Mouse (Mus musculus) small intestine, adult 2 months (tissue): ENCODE measurements at regions not wholly inside any gene's neighbourhood (a gene's known extent, or its start where the extent isn't known, plus 50 kb on each side); places are given as distances from the start of the nearest gene placed in this dataset.

Experiments
- CTCF ChIP-seq: fragments of 200-500 bp; IDR thresholded peaks from 2 replicates; pipeline ENCODE4 v1.5.1; 2012; ENCODE audit warnings: low read depth, mild to moderate bottlenecking, control low read depth, inconsistent platforms, low read length, moderate library complexity, mixed read lengths; ENCODE audit not compliant: insufficient replicate concordance, insufficient read length; ENCODE audit errors: extremely low read depth
- POLR2A ChIP-seq: fragments of 200-500 bp; IDR thresholded peaks from 2 replicates; pipeline ENCODE4 v1.6.1; 2012; ENCODE audit warnings: low read depth, mild to moderate bottlenecking, control low read depth, inconsistent platforms, low read length, moderate library complexity

DNA sequence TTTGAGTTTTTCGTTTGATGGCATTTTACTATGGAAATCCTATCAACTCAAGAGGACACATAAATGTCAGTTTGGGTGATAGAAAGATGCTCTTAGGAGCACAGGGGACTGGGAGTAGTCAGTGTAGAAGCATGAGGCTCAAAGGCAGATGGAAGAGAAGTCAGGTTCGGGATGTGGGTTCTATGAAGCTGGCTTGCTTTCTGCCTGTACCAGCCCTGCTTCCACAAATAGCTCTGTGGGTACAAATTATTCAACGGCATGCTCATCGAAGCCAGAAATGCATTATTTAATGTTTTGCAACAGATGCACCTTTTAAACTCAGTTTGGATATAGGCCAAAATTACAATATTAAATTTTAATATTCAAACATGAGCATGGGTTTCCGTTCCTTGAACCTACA, 99.3 kb downstream of the Fam84b start:
- TF ChIP-seq CTCF (no peak), POLR2A (no peak)
